Mouse (Mus musculus): Measurements from ENCODE around the gene Vmn1r179.
"Not testable (repeated sequence)": the region's sequence is repeated elsewhere in the genome, so short reads cannot be mapped to it uniquely, and the experiment has no call there.

Vmn1r179 gene

GRCm38 (mm10) chr7:23926678-23927077 is at the start of gene Vmn1r179:
Gene Vmn1r179, plus strand, starts transcription at chr7:23926978.
- DNase-seq (ENCODE audit: low spot score): no peak

GRCm38 (mm10) chr7:23891709-23892108 is 35.1 kb upstream of the Vmn1r179 start, which contains the start of gene Vmn1r178:
Gene Vmn1r178, plus strand, starts transcription at chr7:23892009.
- DNase-seq (ENCODE audit: low spot score): no peak

- DNase-seq (ENCODE audit: low spot score): no peak
These were observed 23.6 kb downstream of the Vmn1r179 start, which contains the start of gene Vmn1r180 for GRCm38 (mm10) chr7:23950332-23950731. Gene Vmn1r180, plus strand, starts transcription at chr7:23950632.

- not testable (repeated sequence) for DNase-seq (ENCODE audit: low spot score)
These were observed 41.3 kb downstream of the Vmn1r179 start for GRCm38 (mm10) chr7:23968044-23968443.

GRCm38 (mm10) chr7:23974315-23974714 is 47.5 kb downstream of the Vmn1r179 start, which contains the start of gene Vmn1r181:
Gene Vmn1r181, plus strand, starts transcription at chr7:23974615.
- not testable (repeated sequence) for DNase-seq (ENCODE audit: low spot score)
